Mouse (Mus musculus): Measurements from ENCODE around the gene Limd1. TPM values are rescaled to one million over a fixed set of nuclear protein-coding genes. Genes with fewer than 3 reads are reported as not detected.

Gene Limd1
- polyA plus RNA-seq, 1 experiment from 2014 or later = 62.1 TPM

GRCm38 (mm10) chr9:123512482-123512881 is 34.0 kb downstream of the Limd1 start:
- peaks cover 51% of the 10 kb centered on the region for H3K36me3 ChIP-seq (ENCODE audit: control insufficient read depth, insufficient read depth, low read length)
- ATAC-seq (replicated peaks; ENCODE audit: low FRiP score, low TSS enrichment, low read depth) (no peak), DNase-seq (ENCODE audit: low spot score) (no peak)
- WGBS = 82% methylated on average over 2 of the region's 2 CpGs
- H3K9ac ChIP-seq (ENCODE audit: low read length) = no peak overlapping the region
- H3K27ac ChIP-seq (ENCODE audit: low read depth) = no peak overlapping the region
- no peak overlapping the region for H3K4me2 ChIP-seq (ENCODE audit: low read length)
- H3K4me3 ChIP-seq (ENCODE audit: low read depth, low read length) = no peak overlapping the region
- H3K4me1 ChIP-seq (replicated peaks; ENCODE audit: control insufficient read depth, insufficient read depth, low read length) = no peaks in the 10 kb centered on the region; the same call in 1 of the 2 replicates
- H3K9me3 ChIP-seq (ENCODE audit: control insufficient read depth, low read length) = no peaks in the 10 kb centered on the region
- no peaks in the 10 kb centered on the region for H3K27me3 ChIP-seq (replicated peaks; ENCODE audit: control insufficient read depth, insufficient read depth, low read length)

GRCm38 (mm10) chr9:123515087-123515486 is 36.6 kb downstream of the Limd1 start:
- no peak overlapping the region for H3K4me2 ChIP-seq (ENCODE audit: low read length)
- no peaks in the 10 kb centered on the region; the same call in none of the 2 replicates for H3K4me1 ChIP-seq (replicated peaks; ENCODE audit: control insufficient read depth, insufficient read depth, low read length)
- no peaks in the 10 kb centered on the region for H3K9me3 ChIP-seq (ENCODE audit: control insufficient read depth, low read length)
- 87% methylated on average over 2 of the region's 2 CpGs for WGBS
- peaks cover 77% of the 10 kb centered on the region for H3K36me3 ChIP-seq (ENCODE audit: control insufficient read depth, insufficient read depth, low read length)
- H3K9ac ChIP-seq (ENCODE audit: low read length) = no peak overlapping the region
- no peak overlapping the region for H3K27ac ChIP-seq (ENCODE audit: low read depth)
- ATAC-seq (replicated peaks; ENCODE audit: low FRiP score, low TSS enrichment, low read depth) (no peak), DNase-seq (ENCODE audit: low spot score) (peak; percentile 49)
- no peak overlapping the region for H3K4me3 ChIP-seq (ENCODE audit: low read depth, low read length)
- no peaks in the 10 kb centered on the region for H3K27me3 ChIP-seq (replicated peaks; ENCODE audit: control insufficient read depth, insufficient read depth, low read length)

GRCm38 (mm10) chr9:123516641-123517385 is 38.3 kb downstream of the Limd1 start:
- Histone ChIP-seq H3K9me3 (ENCODE audit: control insufficient read depth, low read length) (no peaks in the 10 kb centered on the region), H3K4me2 (ENCODE audit: low read length) (no peak overlapping the region), H3K27ac (ENCODE audit: low read depth) (no peak overlapping the region), H3K4me1 (replicated peaks; ENCODE audit: control insufficient read depth, insufficient read depth, low read length) (peaks cover 4% of the 10 kb centered on the region; the same call in 1 of the 2 replicates), H3K9ac (ENCODE audit: low read length) (no peak overlapping the region), H3K4me3 (ENCODE audit: low read depth, low read length) (no peak overlapping the region), H3K36me3 (ENCODE audit: control insufficient read depth, insufficient read depth, low read length) (peaks cover 67% of the 10 kb centered on the region), H3K27me3 (replicated peaks; ENCODE audit: control insufficient read depth, insufficient read depth, low read length) (no peaks in the 10 kb centered on the region)
- DNase-seq (ENCODE audit: low spot score) (no peak), ATAC-seq (replicated peaks; ENCODE audit: low FRiP score, low TSS enrichment, low read depth) (no peak)
- WGBS = 95% methylated on average over 7 of the region's 7 CpGs

GRCm38 (mm10) chr9:123518969-123519894 is 40.7 kb downstream of the Limd1 start:
- ATAC-seq (replicated peaks; ENCODE audit: low FRiP score, low TSS enrichment, low read depth) = no peak
- H3K27ac ChIP-seq (ENCODE audit: low read depth) = no peak overlapping the region
- WGBS = 79% methylated on average over 13 of the region's 13 CpGs

GRCm38 (mm10) chr9:123520735-123521134 is 42.2 kb downstream of the Limd1 start:
- Histone ChIP-seq H3K27me3 (replicated peaks; ENCODE audit: control insufficient read depth, insufficient read depth, low read length) (no peaks in the 10 kb centered on the region), H3K4me3 (ENCODE audit: low read depth, low read length) (no peak overlapping the region), H3K4me1 (replicated peaks; ENCODE audit: control insufficient read depth, insufficient read depth, low read length) (peaks cover 4% of the 10 kb centered on the region; the same call in 1 of the 2 replicates), H3K27ac (ENCODE audit: low read depth) (no peak overlapping the region), H3K9me3 (ENCODE audit: control insufficient read depth, low read length) (no peaks in the 10 kb centered on the region), H3K9ac (ENCODE audit: low read length) (no peak overlapping the region), H3K36me3 (ENCODE audit: control insufficient read depth, insufficient read depth, low read length) (peaks cover 48% of the 10 kb centered on the region), H3K4me2 (ENCODE audit: low read length) (no peak overlapping the region)
- no peak for DNase-seq (ENCODE audit: low spot score)
- WGBS = 59% methylated on average over 3 of the region's 3 CpGs
- no peak for ATAC-seq (replicated peaks; ENCODE audit: low FRiP score, low TSS enrichment, low read depth)

More at GRCm38 (mm10) chr9:123518969-123519894, 40.7 kb downstream of the Limd1 start:
- H3K4me3 ChIP-seq (ENCODE audit: low read depth, low read length) = no peak overlapping the region
- H3K9me3 ChIP-seq (ENCODE audit: control insufficient read depth, low read length) = no peaks in the 10 kb centered on the region
- peaks cover 48% of the 10 kb centered on the region for H3K36me3 ChIP-seq (ENCODE audit: control insufficient read depth, insufficient read depth, low read length)
- H3K4me1 ChIP-seq (replicated peaks; ENCODE audit: control insufficient read depth, insufficient read depth, low read length) = peaks cover 4% of the 10 kb centered on the region; the same call in 1 of the 2 replicates
- H3K27me3 ChIP-seq (replicated peaks; ENCODE audit: control insufficient read depth, insufficient read depth, low read length) = no peaks in the 10 kb centered on the region
- DNase-seq (ENCODE audit: low spot score) = no peak
- no peak overlapping the region for H3K9ac ChIP-seq (ENCODE audit: low read length)
- H3K4me2 ChIP-seq (ENCODE audit: low read length) = no peak overlapping the region

- no peak overlapping the region for H3K9ac ChIP-seq (ENCODE audit: low read length)
- no peak overlapping the region for H3K4me2 ChIP-seq (ENCODE audit: low read length)
- peaks cover 21% of the 10 kb centered on the region for H3K36me3 ChIP-seq (ENCODE audit: control insufficient read depth, insufficient read depth, low read length)
- H3K27me3 ChIP-seq (replicated peaks; ENCODE audit: control insufficient read depth, insufficient read depth, low read length) = no peaks in the 10 kb centered on the region
- WGBS = 43% methylated on average over 3 of the region's 3 CpGs
- no peak for DNase-seq (ENCODE audit: low spot score)
- H3K4me3 ChIP-seq (ENCODE audit: low read depth, low read length) = no peak overlapping the region
- H3K27ac ChIP-seq (ENCODE audit: low read depth) = no peak overlapping the region
- ATAC-seq (replicated peaks; ENCODE audit: low FRiP score, low TSS enrichment, low read depth) = no peak
- H3K9me3 ChIP-seq (ENCODE audit: control insufficient read depth, low read length) = no peaks in the 10 kb centered on the region
- peaks cover 12% of the 10 kb centered on the region for H3K4me1 ChIP-seq (replicated peaks; ENCODE audit: control insufficient read depth, insufficient read depth, low read length)
Measured at GRCm38 (mm10) chr9:123523676-123524075, 45.2 kb downstream of the Limd1 start.

- no peak overlapping the region for H3K27ac ChIP-seq (ENCODE audit: low read depth)
- WGBS = 0% methylated on average over 1 of the region's 1 CpGs
- peak; percentile 74 for DNase-seq (ENCODE audit: low spot score)
- H3K9me3 ChIP-seq (ENCODE audit: control insufficient read depth, low read length) = no peaks in the 10 kb centered on the region
- no peak overlapping the region for H3K4me3 ChIP-seq (ENCODE audit: low read depth, low read length)
- ATAC-seq (replicated peaks; ENCODE audit: low FRiP score, low TSS enrichment, low read depth) = no peak
- H3K9ac ChIP-seq (ENCODE audit: low read length) = no peak overlapping the region
- H3K4me2 ChIP-seq (ENCODE audit: low read length) = no peak overlapping the region
- H3K4me1 ChIP-seq (replicated peaks; ENCODE audit: control insufficient read depth, insufficient read depth, low read length) = peaks cover 12% of the 10 kb centered on the region
- H3K27me3 ChIP-seq (replicated peaks; ENCODE audit: control insufficient read depth, insufficient read depth, low read length) = no peaks in the 10 kb centered on the region
- H3K36me3 ChIP-seq (ENCODE audit: control insufficient read depth, insufficient read depth, low read length) = peaks cover 7% of the 10 kb centered on the region
Measured at GRCm38 (mm10) chr9:123525095-123525494, 46.6 kb downstream of the Limd1 start.

- Histone ChIP-seq H3K4me2 (ENCODE audit: low read length) (no peak overlapping the region), H3K9ac (ENCODE audit: low read length) (no peak overlapping the region), H3K36me3 (ENCODE audit: control insufficient read depth, insufficient read depth, low read length) (no peaks in the 10 kb centered on the region), H3K9me3 (ENCODE audit: control insufficient read depth, low read length) (no peaks in the 10 kb centered on the region), H3K27ac (ENCODE audit: low read depth) (no peak overlapping the region), H3K4me1 (replicated peaks; ENCODE audit: control insufficient read depth, insufficient read depth, low read length) (peaks cover 19% of the 10 kb centered on the region), H3K27me3 (replicated peaks; ENCODE audit: control insufficient read depth, insufficient read depth, low read length) (no peaks in the 10 kb centered on the region), H3K4me3 (ENCODE audit: low read depth, low read length) (no peak overlapping the region)
- 76% methylated on average over 5 of the region's 5 CpGs for WGBS
- DNase-seq (ENCODE audit: low spot score) = no peak
- no peak for ATAC-seq (replicated peaks; ENCODE audit: low FRiP score, low TSS enrichment, low read depth)
Measured at GRCm38 (mm10) chr9:123526502-123526901, 48.0 kb downstream of the Limd1 start.

All from intestine, embryonic 14.5 days (tissue).